Comparison of ENCODE assay signal across 10 mouse cellular contexts in the genomic region with DNA sequence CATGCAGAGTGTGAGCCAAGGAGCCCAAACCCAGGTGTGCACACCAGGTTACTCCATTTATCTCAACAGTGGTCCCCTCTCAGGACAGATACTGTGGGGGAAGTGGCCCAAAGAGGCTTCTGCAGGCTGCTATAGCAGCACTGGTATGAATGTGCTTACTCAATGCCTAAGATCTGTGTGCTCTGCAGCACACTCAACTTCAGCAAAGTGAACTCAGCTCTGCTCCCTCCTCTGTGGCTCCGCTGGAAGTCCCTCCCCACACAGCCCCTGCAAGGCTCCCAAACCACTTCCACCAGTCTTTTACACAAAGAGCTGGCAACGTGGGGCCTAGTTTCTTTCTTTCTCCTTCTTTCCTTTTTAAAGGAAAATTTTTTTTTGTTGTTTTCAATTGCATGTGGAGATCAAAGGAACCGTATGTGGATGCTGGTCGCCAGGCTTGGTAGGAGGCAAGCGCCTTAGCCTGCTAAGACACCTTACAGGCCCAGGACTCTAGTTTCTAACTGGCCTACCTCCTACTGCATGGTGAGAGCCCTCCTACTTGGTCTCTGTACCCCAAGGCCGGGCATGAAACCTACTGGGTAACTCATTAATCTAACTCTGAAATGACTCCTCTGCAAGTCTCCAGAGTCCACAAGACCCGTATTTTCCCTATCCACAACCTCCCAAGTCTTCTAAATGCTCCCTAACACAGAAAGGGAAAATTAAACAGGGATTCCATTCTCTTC. TPM values are rescaled to one million over a fixed set of nuclear protein-coding genes. Genes with fewer than 3 reads are reported as not detected.
DNase-seq lines count a peak whose midpoint lies in the region; ATAC-seq and TF ChIP-seq lines count a peak whose summit lies in the region.
"Had no signal": no experiment of that assay in that cellular context is flagged by ENCODE, and none has a peak within 500 bp of the region (broad histone marks: within the 10 kb centered on the region; RNA-seq: fewer than 3 reads in every experiment).

No protein-coding gene starts in this region.

- no peaks in the 10 kb centered on the region for H3K36me3 ChIP-seq in embryonic facial prominence, embryonic 15.5 days
- no peaks in the 10 kb centered on the region for H3K36me3 ChIP-seq in stomach, postnatal 0 days (ENCODE audit: control insufficient read depth, insufficient read depth, low read length)
- H3K36me3 ChIP-seq in midbrain, embryonic 10.5 days: no peaks in the 10 kb centered on the region

- no peak overlapping the region for H3K9ac ChIP-seq in embryonic facial prominence, embryonic 15.5 days
- no peak overlapping the region for H3K9ac ChIP-seq in stomach, postnatal 0 days (ENCODE audit: low read length)

- DNase-seq in heart, adult 11 months: peak; percentile 89
- DNase-seq in heart, adult 9 months (ENCODE audit: low spot score in 2 of 2): no peak
- peak; percentile 66 to 88 for DNase-seq in kidney, postnatal 36 days
- DNase-seq in stomach, postnatal 0 days (ENCODE audit: low spot score): no peak
- no peak for DNase-seq in adrenal gland, postnatal 25 days
- DNase-seq in gastrocnemius, adult 8-10 months (ENCODE audit: low spot score in 2 of 2): no peak
- no peak for DNase-seq in midbrain, embryonic 10.5 days (ENCODE audit: low spot score)
- DNase-seq: layer of hippocampus, postnatal 36 days had no signal

- peak overlapping the region; percentile 11; the same call in 1 of the 2 replicates for H3K27ac ChIP-seq in embryonic facial prominence, embryonic 15.5 days (replicated peaks)
- 0 out of 2 replicates have a peak overlapping the region, but pooled peaks have one; percentile 31 for H3K27ac ChIP-seq in stomach, postnatal 0 days (replicated peaks)
- no peak overlapping the region for H3K27ac ChIP-seq in midbrain, embryonic 10.5 days (replicated peaks)

- no peak for TF ChIP-seq EP300 in stomach, postnatal 0 days (optimal IDR thresholded peaks at IDR 0.05)

- TF ChIP-seq CTCF in stomach, postnatal 0 days (IDR thresholded peaks at IDR 0.05; ENCODE audit: low read depth): no peak

- no peaks in the 10 kb centered on the region for H3K9me3 ChIP-seq in embryonic facial prominence, embryonic 15.5 days (replicated peaks)
- H3K9me3 ChIP-seq in stomach, postnatal 0 days (ENCODE audit: control insufficient read depth, low read length): no peaks in the 10 kb centered on the region
- H3K9me3 ChIP-seq in midbrain, embryonic 10.5 days (replicated peaks): no peaks in the 10 kb centered on the region

- no peak for ATAC-seq in embryonic facial prominence, embryonic 15.5 days (ENCODE audit: insufficient number of reproducible peaks, low FRiP score, low TSS enrichment, low read depth)
- ATAC-seq in stomach, postnatal 0 days (ENCODE audit: low FRiP score, low TSS enrichment): no peak

- H3K4me3 ChIP-seq in embryonic facial prominence, embryonic 15.5 days (replicated peaks): no peak overlapping the region
- no peak overlapping the region for H3K4me3 ChIP-seq in stomach, postnatal 0 days (ENCODE audit: low read depth, low read length)
- no peak overlapping the region for H3K4me3 ChIP-seq in midbrain, embryonic 10.5 days
- H3K4me3 ChIP-seq: myocyte had no signal

- no peak overlapping the region for H3K4me2 ChIP-seq in embryonic facial prominence, embryonic 15.5 days (replicated peaks)
- no peak overlapping the region for H3K4me2 ChIP-seq in stomach, postnatal 0 days (replicated peaks; ENCODE audit: low read depth)

- H3K27me3 ChIP-seq in embryonic facial prominence, embryonic 15.5 days: no peaks in the 10 kb centered on the region
- H3K27me3 ChIP-seq in stomach, postnatal 0 days (ENCODE audit: control insufficient read depth, insufficient read depth, low read length): no peaks in the 10 kb centered on the region
- no peaks in the 10 kb centered on the region for H3K27me3 ChIP-seq in midbrain, embryonic 10.5 days (ENCODE audit: low read depth, poor library complexity, severe bottlenecking)

- H3K4me1 ChIP-seq in embryonic facial prominence, embryonic 15.5 days: peaks cover 31% of the 10 kb centered on the region
- H3K4me1 ChIP-seq in stomach, postnatal 0 days (replicated peaks; ENCODE audit: control insufficient read depth, insufficient read depth): 0 out of 2 replicates have a peak, but pooled peaks cover 5% of the 10 kb centered on the region
- peaks cover 14% of the 10 kb centered on the region for H3K4me1 ChIP-seq in midbrain, embryonic 10.5 days

- 46% methylated on average over 7 of the region's 7 CpGs for WGBS in embryonic facial prominence, embryonic 15.5 days
- 48% methylated on average over 7 of the region's 7 CpGs for WGBS in stomach, postnatal 0 days
- WGBS in midbrain, embryonic 10.5 days: 47% methylated on average over 7 of the region's 7 CpGs

RNA-seq across cellular contexts. Expression of a gene that starts 35.3 kb away (rescaled TPM):
- polyA plus RNA-seq in embryonic facial prominence, embryonic 15.5 days (2015; fragmentation: Nextera tagmentation; extraction: Ambion mirVana): 40.3 and 41.3 TPM in 2 replicates
- polyA plus RNA-seq in stomach, postnatal 0 days (2015; fragmentation: Nextera tagmentation; extraction: Ambion mirVana): 22.1 and 22.8 TPM in 2 replicates
- total RNA-seq in adrenal gland, postnatal 25 days (2021): 31.5 and 42.4 TPM in 2 replicates
- 10 to 100 TPM; 13.9 to 15.2 (median 15.1) TPM for total RNA-seq in gastrocnemius, adult 8-10 months (2022)
- polyA plus RNA-seq in midbrain, embryonic 10.5 days (2016; fragmentation: Nextera tagmentation; extraction: Ambion mirVana): 35.2 and 41.2 TPM in 2 replicates

Comparison
In these comparisons a context has a peak if more than half of its experiments do, and no peak if none do; other contexts are left out.
1. DNase-seq: peak in heart, adult 11 months (single experiment) and kidney, postnatal 36 days (2 of 2); none in heart, adult 9 months (0 of 2), stomach, postnatal 0 days (single experiment), adrenal gland, postnatal 25 days (single experiment), gastrocnemius, adult 8-10 months (0 of 2) and midbrain, embryonic 10.5 days (single experiment).